ENCODE assay signal across 9 mouse cellular contexts in genomic region chr13:104792184-104792583, GRCm38 (mm10). TPM values are rescaled to one million over a fixed set of nuclear protein-coding genes. Genes with fewer than 3 reads are reported as not detected.
DNase-seq lines count a peak whose midpoint lies in the region; ATAC-seq and TF ChIP-seq lines count a peak whose summit lies in the region.
"Had no signal": no experiment of that assay in that cellular context is flagged by ENCODE, and none has a peak within 500 bp of the region (broad histone marks: within the 10 kb centered on the region; RNA-seq: fewer than 3 reads in every experiment).

TSS of gene Srek1ip1 (plus strand) at chr13:104792484.

- H3K4me2 ChIP-seq in liver, embryonic 11.5 days: no peak within 1 kb of the TSS
- no peak within 1 kb of the TSS for H3K4me2 ChIP-seq in liver, postnatal 0 days (ENCODE audit: low read depth, low read length)
- H3K4me2 ChIP-seq in embryonic facial prominence, embryonic 11.5 days (ENCODE audit: low read depth, low read length): no peak within 1 kb of the TSS
- no peak within 1 kb of the TSS for H3K4me2 ChIP-seq in heart, postnatal 0 days (ENCODE audit: low read depth, low read length)
- no peak within 1 kb of the TSS for H3K4me2 ChIP-seq in stomach, postnatal 0 days (replicated peaks; ENCODE audit: low read depth)

- no peak within 1 kb of the TSS for H3K27ac ChIP-seq in liver, embryonic 11.5 days (ENCODE audit: low read depth, low read length)
- H3K27ac ChIP-seq in liver, postnatal 0 days (ENCODE audit: low read depth): no peak within 1 kb of the TSS
- H3K27ac ChIP-seq in embryonic facial prominence, embryonic 11.5 days (replicated peaks; ENCODE audit: low read depth, low read length): no peak within 1 kb of the TSS
- no peak within 1 kb of the TSS for H3K27ac ChIP-seq in heart, postnatal 0 days (ENCODE audit: low read depth)
- no peak within 1 kb of the TSS for H3K27ac ChIP-seq in stomach, postnatal 0 days (replicated peaks)

- 92% methylated on average over 11 of the region's 11 CpGs for WGBS in liver, embryonic 11.5 days
- WGBS in liver, postnatal 0 days (ENCODE audit: insufficient replicate concordance): 85% methylated on average over 11 of the region's 11 CpGs
- 93% methylated on average over 11 of the region's 11 CpGs for WGBS in embryonic facial prominence, embryonic 11.5 days
- 90% methylated on average over 11 of the region's 11 CpGs for WGBS in heart, postnatal 0 days
- WGBS in stomach, postnatal 0 days: 87% methylated on average over 11 of the region's 11 CpGs

- no peak for ATAC-seq in liver, embryonic 11.5 days (replicated peaks; ENCODE audit: low FRiP score)
- ATAC-seq in liver, postnatal 0 days: no peak
- ATAC-seq in embryonic facial prominence, embryonic 11.5 days (replicated peaks; ENCODE audit: insufficient number of reproducible peaks, low FRiP score, low TSS enrichment, low read depth): no peak
- no peak for ATAC-seq in heart, postnatal 0 days (ENCODE audit: insufficient read depth, low read depth)
- ATAC-seq in stomach, postnatal 0 days (ENCODE audit: low FRiP score, low TSS enrichment): no peak

- H3K36me3 ChIP-seq in liver, embryonic 11.5 days (ENCODE audit: control insufficient read depth, insufficient read depth, low read length): no peaks in the 10 kb centered on the region
- peaks cover 11% of the 10 kb centered on the region; the same call in 1 of the 2 replicates for H3K36me3 ChIP-seq in liver, postnatal 0 days (replicated peaks; ENCODE audit: insufficient read depth, low read length)
- H3K36me3 ChIP-seq in embryonic facial prominence, embryonic 11.5 days (replicated peaks; ENCODE audit: control insufficient read depth, insufficient read depth, low read depth, low read length): no peaks in the 10 kb centered on the region
- peaks cover 22% of the 10 kb centered on the region for H3K36me3 ChIP-seq in heart, postnatal 0 days (replicated peaks; ENCODE audit: control insufficient read depth, insufficient read depth, low read length)
- peaks cover 5% of the 10 kb centered on the region; the same call in 1 of the 2 replicates for H3K36me3 ChIP-seq in stomach, postnatal 0 days (ENCODE audit: control insufficient read depth, insufficient read depth, low read length)

- intact Hi-C loops in left cerebral cortex, postnatal 4 days (cut with DNase I): no loop called here

- TF ChIP-seq EP300 in liver, postnatal 0 days (IDR thresholded peaks at IDR 0.05; ENCODE audit: low read depth): no peak
- TF ChIP-seq EP300 in heart, postnatal 0 days (IDR thresholded peaks at IDR 0.05; ENCODE audit: low read depth): no peak
- TF ChIP-seq EP300 in stomach, postnatal 0 days (optimal IDR thresholded peaks at IDR 0.05): no peak

- H3K9ac ChIP-seq in liver, embryonic 11.5 days (ENCODE audit: low read depth, low read length): no peak within 1 kb of the TSS
- H3K9ac ChIP-seq in liver, postnatal 0 days (replicated peaks): no peak within 1 kb of the TSS
- no peak within 1 kb of the TSS for H3K9ac ChIP-seq in embryonic facial prominence, embryonic 11.5 days (replicated peaks; ENCODE audit: low read length)
- H3K9ac ChIP-seq in heart, postnatal 0 days (replicated peaks; ENCODE audit: low read depth, low read length): no peak within 1 kb of the TSS
- no peak within 1 kb of the TSS for H3K9ac ChIP-seq in stomach, postnatal 0 days (ENCODE audit: low read length)

- DNase-seq in liver, embryonic 11.5 days (ENCODE audit: low spot score): no peak
- no peak for DNase-seq in liver, postnatal 0 days
- DNase-seq in embryonic facial prominence, embryonic 11.5 days (ENCODE audit: low spot score): no peak
- DNase-seq in heart, postnatal 0 days (ENCODE audit: low spot score): no peak
- no peak for DNase-seq in left cerebral cortex, postnatal 4 days
- DNase-seq in stomach, postnatal 0 days (ENCODE audit: low spot score): no peak
- no peak for DNase-seq in c-Kit-positive CD71-positive TER-119-positive erythroid progenitor cells, embryonic 14.5 days (ENCODE audit: low spot score)
- no peak for DNase-seq in urinary bladder, postnatal 4 days (ENCODE audit: low spot score in 2 of 2)

- no peaks in the 10 kb centered on the region for H3K4me1 ChIP-seq in liver, embryonic 11.5 days (replicated peaks; ENCODE audit: control insufficient read depth, insufficient read depth, low read length)
- no peaks in the 10 kb centered on the region for H3K4me1 ChIP-seq in liver, postnatal 0 days (ENCODE audit: insufficient read depth)
- H3K4me1 ChIP-seq in embryonic facial prominence, embryonic 11.5 days (ENCODE audit: control insufficient read depth, insufficient read depth, low read length): no peaks in the 10 kb centered on the region
- no peaks in the 10 kb centered on the region for H3K4me1 ChIP-seq in heart, postnatal 0 days (ENCODE audit: control insufficient read depth, insufficient read depth)
- H3K4me1 ChIP-seq in stomach, postnatal 0 days (replicated peaks; ENCODE audit: control insufficient read depth, insufficient read depth): no peaks in the 10 kb centered on the region

- no peaks in the 10 kb centered on the region for H3K9me3 ChIP-seq in liver, embryonic 11.5 days (ENCODE audit: control insufficient read depth, low read length)
- H3K9me3 ChIP-seq in liver, postnatal 0 days (ENCODE audit: low read length): no peaks in the 10 kb centered on the region
- no peaks in the 10 kb centered on the region for H3K9me3 ChIP-seq in embryonic facial prominence, embryonic 11.5 days (replicated peaks; ENCODE audit: control insufficient read depth, low read length)
- H3K9me3 ChIP-seq in heart, postnatal 0 days (replicated peaks; ENCODE audit: control insufficient read depth, low read length): no peaks in the 10 kb centered on the region
- H3K9me3 ChIP-seq in stomach, postnatal 0 days (ENCODE audit: control insufficient read depth, low read length): no peaks in the 10 kb centered on the region

- TF ChIP-seq CTCF in liver, postnatal 0 days (IDR thresholded peaks at IDR 0.05; ENCODE audit: low read depth): no peak
- no peak for TF ChIP-seq CTCF in heart, postnatal 0 days (IDR thresholded peaks at IDR 0.05; ENCODE audit: low read depth)
- no peak for TF ChIP-seq CTCF in stomach, postnatal 0 days (IDR thresholded peaks at IDR 0.05; ENCODE audit: low read depth)

- no peaks in the 10 kb centered on the region for H3K27me3 ChIP-seq in liver, embryonic 11.5 days (replicated peaks; ENCODE audit: control insufficient read depth, insufficient read depth, low read length)
- H3K27me3 ChIP-seq in liver, postnatal 0 days (ENCODE audit: insufficient read depth, low read length): no peaks in the 10 kb centered on the region
- H3K27me3 ChIP-seq in embryonic facial prominence, embryonic 11.5 days (ENCODE audit: control insufficient read depth, insufficient read depth, low read length): no peaks in the 10 kb centered on the region
- H3K27me3 ChIP-seq in heart, postnatal 0 days (ENCODE audit: control insufficient read depth, insufficient read depth, low read length): no peaks in the 10 kb centered on the region
- no peaks in the 10 kb centered on the region for H3K27me3 ChIP-seq in stomach, postnatal 0 days (ENCODE audit: control insufficient read depth, insufficient read depth, low read length)

- H3K4me3 ChIP-seq in liver, embryonic 11.5 days (ENCODE audit: low read depth, low read length): no peak within 1 kb of the TSS
- no peak within 1 kb of the TSS for H3K4me3 ChIP-seq in liver, postnatal 0 days (ENCODE audit: low read depth, low read length)
- H3K4me3 ChIP-seq in embryonic facial prominence, embryonic 11.5 days (ENCODE audit: low read depth, low read length): no peak within 1 kb of the TSS
- H3K4me3 ChIP-seq in heart, postnatal 0 days (ENCODE audit: low read depth, low read length): no peak within 1 kb of the TSS
- H3K4me3 ChIP-seq in stomach, postnatal 0 days (ENCODE audit: low read depth, low read length): no peak within 1 kb of the TSS
- H3K4me3 ChIP-seq: myocyte had no signal

RNA-seq across cellular contexts. Expression of gene Srek1ip1, which starts in this region (rescaled TPM):
- 15.9 and 17.3 TPM in 2 replicates for polyA plus RNA-seq in liver, embryonic 11.5 days (2014; fragmentation: Nextera tagmentation; extraction: Ambion mirVana)
- polyA plus RNA-seq in liver, postnatal 0 days (2015; fragmentation: Nextera tagmentation; extraction: Ambion mirVana): 9.3 and 9.9 TPM in 2 replicates
- polyA plus RNA-seq in embryonic facial prominence, embryonic 11.5 days (2014; fragmentation: Nextera tagmentation; extraction: Ambion mirVana): 24.2 and 24.3 TPM in 2 replicates
- total RNA-seq in heart, postnatal 0 days (2014; rRNA removed; ENCODE audit: low replicate concordance): 8.1 and 20.3 TPM in 2 replicates
- 18.8 and 19.7 TPM in 2 replicates for polyA plus RNA-seq in heart, postnatal 0 days (2015; fragmentation: Nextera tagmentation; extraction: Ambion mirVana)
- 10 to 100 TPM; 14.0 to 15.5 TPM for total RNA-seq in left cerebral cortex, postnatal 4 days (2021)
- polyA plus RNA-seq in stomach, postnatal 0 days (2015; fragmentation: Nextera tagmentation; extraction: Ambion mirVana): 11.3 and 14.0 TPM in 2 replicates
